Mouse (Mus musculus) ovary, postnatal 36 days (tissue): ENCODE measurements at regions not wholly inside any gene's neighbourhood (a gene's known extent, or its start where the extent isn't known, plus 50 kb on each side); places are given as distances from the start of the nearest gene placed in this dataset.

Source experiments
- DNase-seq: peaks from one replicate; pipeline ENCODE4 v3.0.0; 2022; ENCODE audit warnings: low spot score, mixed read lengths

GRCm38 (mm10) chr9:98690839-98691516 lies 89.5 kb upstream of the Mrps22 start:
- DNase-seq: peak; percentile 79

GRCm38 (mm10) chr9:98685548-98685947 lies 84.1 kb upstream of the Mrps22 start:
- DNase-seq: no peak

- no peak for DNase-seq
Measured at GRCm38 (mm10) chr9:98684336-98684735, 82.9 kb upstream of the Mrps22 start.

- peak; percentile 63 for DNase-seq
Measured at GRCm38 (mm10) chr9:98675612-98676011, 74.2 kb upstream of the Mrps22 start.

GRCm38 (mm10) chr9:98673461-98674114 lies 72.1 kb upstream of the Mrps22 start:
- no peak for DNase-seq

GRCm38 (mm10) chr9:98672361-98672760 lies 70.9 kb upstream of the Mrps22 start:
- DNase-seq: no peak

GRCm38 (mm10) chr9:98668423-98669330 lies 67.2 kb upstream of the Mrps22 start:
- peak; percentile 2 for DNase-seq

- peak; percentile 2 for DNase-seq
Measured at GRCm38 (mm10) chr9:98667072-98667471, 65.6 kb upstream of the Mrps22 start.

GRCm38 (mm10) chr9:98663011-98663410 lies 61.6 kb upstream of the Mrps22 start:
- DNase-seq: no peak

- DNase-seq: peak; percentile 66
Measured at GRCm38 (mm10) chr9:98651681-98652080, 50.2 kb upstream of the Mrps22 start.
